Mouse (Mus musculus) ES-Bruce4 (cell line): ENCODE results near the gene Col6a1. TPM values are rescaled to one million over a fixed set of nuclear protein-coding genes. Genes with fewer than 3 reads are reported as not detected.

Experiments
- H3K27ac ChIP-seq: 2 replicates; pipeline ENCODE4 v1.5.1; 2012; ENCODE audit warnings: low read length, inconsistent platforms; ENCODE audit not compliant: insufficient read depth
- H3K27me3 ChIP-seq: 2 replicates; pipeline ENCODE4 v1.6.1; 2012; ENCODE audit warnings: mild to moderate bottlenecking, low read length, inconsistent platforms; ENCODE audit not compliant: control insufficient read depth, poor library complexity, insufficient read depth, severe bottlenecking
- H3K36me3 ChIP-seq: 2 replicates; pipeline ENCODE4 v1.6.1; 2012; ENCODE audit warnings: inconsistent platforms, mild to moderate bottlenecking, low read length, moderate library complexity; ENCODE audit not compliant: control insufficient read depth, poor library complexity, insufficient read depth, severe bottlenecking
- H3K4me1 ChIP-seq: one replicate; pipeline ENCODE4 v1.8.1; 2011; ENCODE audit warnings: low read length; ENCODE audit not compliant: control insufficient read depth, insufficient read depth
- H3K4me3 ChIP-seq: 2 replicates; pipeline ENCODE4 v1.5.1; 2011; ENCODE audit warnings: low read depth, mild to moderate bottlenecking, low read length
- H3K9ac ChIP-seq: 2 replicates; pipeline ENCODE4 v1.6.1; 2012; ENCODE audit warnings: low read depth, mild to moderate bottlenecking, inconsistent platforms; ENCODE audit not compliant: poor library complexity, severe bottlenecking
- H3K9me3 ChIP-seq: replicated peaks from 2 replicates; pipeline ENCODE4 v1.6.1; 2012; ENCODE audit warnings: mild to moderate bottlenecking, low read length, inconsistent platforms; ENCODE audit not compliant: control insufficient read depth, poor library complexity, insufficient read depth, severe bottlenecking
- CTCF ChIP-seq: IDR thresholded peaks from one replicate; pipeline ENCODE4 v1.8.1; 2011; ENCODE audit warnings: low read depth, low read length
- EP300 ChIP-seq: IDR thresholded peaks from 2 replicates; pipeline ENCODE4 v1.6.1; 2011; ENCODE audit warnings: low read depth, low read length; ENCODE audit not compliant: insufficient read depth
- POLR2A ChIP-seq: IDR thresholded peaks from one replicate; pipeline ENCODE4 v1.8.1; 2011; ENCODE audit warnings: low read length; ENCODE audit not compliant: insufficient read depth
- polyA plus RNA-seq: library from polyadenylated mRNA; stranded (reverse); fragments of >200 nt; gene quantifications from 2 replicates; pipeline ENCODE4 v1.2.4, GENCODE M21; 2011; ENCODE audit warnings: low read depth; ENCODE audit not compliant: missing spikeins, insufficient read depth, insufficient read length

Gene Col6a1
- polyA plus RNA-seq, 1 experiment: 4.7 TPM

- Histone ChIP-seq H3K4me1 (no peaks in the 10 kb centered on the region), H3K9ac (no peak overlapping the region), H3K27me3 (no peaks in the 10 kb centered on the region), H3K36me3 (no peaks in the 10 kb centered on the region), H3K4me3 (no peak overlapping the region), H3K9me3 (no peaks in the 10 kb centered on the region), H3K27ac (no peak overlapping the region)
- TF ChIP-seq POLR2A (no peak), EP300 (no peak), CTCF (no peak)
Measured at GRCm38 (mm10) chr10:76668947-76669284, 57.1 kb downstream of the Col6a1 start.

- Histone ChIP-seq H3K9me3 (no peaks in the 10 kb centered on the region), H3K4me1 (no peaks in the 10 kb centered on the region), H3K4me3 (no peak overlapping the region), H3K27ac (no peak overlapping the region), H3K27me3 (no peaks in the 10 kb centered on the region), H3K9ac (no peak overlapping the region), H3K36me3 (no peaks in the 10 kb centered on the region)
- TF ChIP-seq EP300: no peak
Measured at GRCm38 (mm10) chr10:76668261-76668946, 57.6 kb downstream of the Col6a1 start.

- H3K27me3 ChIP-seq: no peaks in the 10 kb centered on the region
- H3K9me3 ChIP-seq: no peaks in the 10 kb centered on the region
- TF ChIP-seq POLR2A (no peak), CTCF (no peak), EP300 (no peak)
- no peaks in the 10 kb centered on the region for H3K36me3 ChIP-seq
- no peak overlapping the region for H3K4me3 ChIP-seq
- H3K4me1 ChIP-seq: no peaks in the 10 kb centered on the region
- H3K9ac ChIP-seq: no peak overlapping the region
- no peak overlapping the region for H3K27ac ChIP-seq
Measured at GRCm38 (mm10) chr10:76667197-76667805, 58.7 kb downstream of the Col6a1 start.

- Histone ChIP-seq H3K4me1 (no peaks in the 10 kb centered on the region), H3K36me3 (no peaks in the 10 kb centered on the region), H3K27ac (no peak overlapping the region), H3K27me3 (no peaks in the 10 kb centered on the region), H3K9me3 (no peaks in the 10 kb centered on the region), H3K4me3 (no peak overlapping the region), H3K9ac (no peak overlapping the region)
- no peak for TF ChIP-seq POLR2A
- no peak for TF ChIP-seq EP300
- TF ChIP-seq CTCF: no peak
Measured at GRCm38 (mm10) chr10:76665551-76665950, 60.4 kb downstream of the Col6a1 start.

- H3K36me3 ChIP-seq: no peaks in the 10 kb centered on the region
- no peak overlapping the region for H3K4me3 ChIP-seq
- H3K9ac ChIP-seq: no peak overlapping the region
- no peak for TF ChIP-seq EP300
- no peak for TF ChIP-seq CTCF
- no peak for TF ChIP-seq POLR2A
- no peak overlapping the region for H3K27ac ChIP-seq
- no peaks in the 10 kb centered on the region for H3K9me3 ChIP-seq
- H3K4me1 ChIP-seq: no peaks in the 10 kb centered on the region
- no peaks in the 10 kb centered on the region for H3K27me3 ChIP-seq
Measured at GRCm38 (mm10) chr10:76664156-76665115, 61.5 kb downstream of the Col6a1 start.

Other genes starting within 250 kb of the Col6a1 start
- 111 and 112 TPM in 2 replicates for gene Lss, start 194.6 kb downstream of the Col6a1 start, polyA plus RNA-seq
- not detected in 2 replicates for gene Spatc1l, start 163.9 kb downstream of the Col6a1 start, polyA plus RNA-seq
- not detected in 2 replicates for gene Ftcd, start 150.5 kb downstream of the Col6a1 start, polyA plus RNA-seq
- 2.7 and 3.0 TPM in 2 replicates for gene Col6a2, start 102.5 kb downstream of the Col6a1 start, polyA plus RNA-seq
- 27.7 and 28.1 TPM in 2 replicates for gene Pcbp3, start 235.7 kb upstream of the Col6a1 start, polyA plus RNA-seq